Mouse (Mus musculus) thymus, adult 2 months (tissue): Measurements from ENCODE around the gene Slc30a3. TPM values are rescaled to one million over a fixed set of nuclear protein-coding genes. Genes with fewer than 3 reads are reported as not detected.
"Not testable (repeated sequence)": the region's sequence is repeated elsewhere in the genome, so short reads cannot be mapped to it uniquely, and the experiment has no call there.

Source experiments
- DNase-seq: peaks from one replicate; pipeline ENCODE4 v3.0.0; 2021
- H3K27ac ChIP-seq: fragments of 200-500 bp; 2 replicates; pipeline ENCODE4 v1.5.1; 2012; ENCODE audit warnings: low read length, control low read depth; ENCODE audit not compliant: control insufficient read depth, insufficient read depth
- H3K27me3 ChIP-seq: fragments of 200-500 bp; 2 replicates; pipeline ENCODE4 v1.6.1; 2012; ENCODE audit warnings: mild to moderate bottlenecking, low read length, moderate library complexity, mixed read lengths; ENCODE audit not compliant: control insufficient read depth, insufficient read depth
- H3K36me3 ChIP-seq: fragments of 200-500 bp; 2 replicates; pipeline ENCODE4 v1.6.1; 2012; ENCODE audit warnings: mild to moderate bottlenecking, low read length, moderate library complexity; ENCODE audit not compliant: control insufficient read depth, insufficient read depth
- H3K4me1 ChIP-seq: fragments of 200-500 bp; replicated peaks from 2 replicates; pipeline ENCODE4 v1.6.1; 2012; ENCODE audit warnings: low read length; ENCODE audit not compliant: control insufficient read depth, insufficient read depth
- H3K4me3 ChIP-seq: fragments of 200-500 bp; 2 replicates; pipeline ENCODE4 v1.5.1; 2012; ENCODE audit warnings: mild to moderate bottlenecking, low read length, control low read depth, moderate library complexity; ENCODE audit not compliant: control insufficient read depth, insufficient read depth
- CTCF ChIP-seq: fragments of 200-500 bp; IDR thresholded peaks from 2 replicates; pipeline ENCODE4 v1.5.1; 2012; ENCODE audit warnings: mild to moderate bottlenecking, control low read depth, low read length, moderate library complexity, borderline replicate concordance; ENCODE audit not compliant: control insufficient read depth, poor library complexity, insufficient read depth; ENCODE audit errors: extremely low read depth
- POLR2A ChIP-seq: fragments of 200-500 bp; IDR thresholded peaks from 2 replicates; pipeline ENCODE4 v1.6.1; 2012; ENCODE audit warnings: mild to moderate bottlenecking, low read length, control low read depth, moderate library complexity; ENCODE audit not compliant: control insufficient read depth, poor library complexity, insufficient read depth; ENCODE audit errors: extremely low read depth
- WGBS: fragments of 180-500 bp; shearing (Covaris S2); methylation state at CpG from one replicate; pipeline ENCODE4 v1.1.7; 2018; 5-methylcytosine and 5-hydroxymethylcytosine counted together
- polyA plus RNA-seq: library from polyadenylated mRNA; depleted of rRNA; stranded (reverse); fragments of >200 nt; gene quantifications from 2 replicates; pipeline ENCODE4 v1.2.3, GENCODE M21; 2012

The Slc30a3 gene
- polyA plus RNA-seq, 1 experiment: 0.77 TPM

- H3K36me3 ChIP-seq: peaks cover 4% of the 10 kb centered on the region; the same call in 1 of the 2 replicates
- H3K27me3 ChIP-seq: no peaks in the 10 kb centered on the region
- no peak for TF ChIP-seq CTCF
- TF ChIP-seq POLR2A: no peak
- no peak overlapping the region for H3K27ac ChIP-seq
- no peak overlapping the region for H3K4me3 ChIP-seq
- no peak for DNase-seq
- no peaks in the 10 kb centered on the region for H3K4me1 ChIP-seq
- WGBS: 97% methylated on average over 12 of the region's 12 CpGs
These were observed 34.9 kb downstream of the Slc30a3 start for GRCm38 (mm10) chr5:31073176-31073575.

- 96% methylated on average over 11 of the region's 11 CpGs for WGBS
- H3K36me3 ChIP-seq: peaks cover 10% of the 10 kb centered on the region
These were observed 36.2 kb downstream of the Slc30a3 start for GRCm38 (mm10) chr5:31071821-31072220.

GRCm38 (mm10) chr5:31071059-31071458 lies 37.0 kb downstream of the Slc30a3 start:
- Histone ChIP-seq H3K27me3 (no peaks in the 10 kb centered on the region), H3K4me3 (no peak overlapping the region), H3K36me3 (peaks cover 11% of the 10 kb centered on the region), H3K4me1 (no peaks in the 10 kb centered on the region), H3K27ac (no peak overlapping the region)
- 92% methylated on average over 2 of the region's 2 CpGs for WGBS
- TF ChIP-seq CTCF (no peak), POLR2A (no peak)
- no peak for DNase-seq

More at GRCm38 (mm10) chr5:31071821-31072220, 36.2 kb downstream of the Slc30a3 start:
- DNase-seq: no peak
- no peak overlapping the region for H3K4me3 ChIP-seq
- H3K4me1 ChIP-seq: no peaks in the 10 kb centered on the region
- H3K27ac ChIP-seq: no peak overlapping the region
- TF ChIP-seq POLR2A (no peak), CTCF (no peak)
- H3K27me3 ChIP-seq: no peaks in the 10 kb centered on the region

- Histone ChIP-seq H3K27ac (no peak overlapping the region), H3K36me3 (peaks cover 11% of the 10 kb centered on the region), H3K27me3 (no peaks in the 10 kb centered on the region), H3K4me3 (no peak overlapping the region), H3K4me1 (no peaks in the 10 kb centered on the region)
- no peak for DNase-seq
- 99% methylated on average over 3 of the region's 3 CpGs for WGBS
- TF ChIP-seq CTCF (no peak), POLR2A (no peak)
These were observed 38.2 kb downstream of the Slc30a3 start for GRCm38 (mm10) chr5:31069810-31070209.

GRCm38 (mm10) chr5:31055216-31056140 lies 52.6 kb downstream of the Slc30a3 start:
- no peak for TF ChIP-seq POLR2A
- TF ChIP-seq CTCF: no peak
- H3K4me1 ChIP-seq: peaks cover 11% of the 10 kb centered on the region
- no peaks in the 10 kb centered on the region for H3K36me3 ChIP-seq
- no peak for DNase-seq
- peak overlapping the region; percentile 73 for H3K4me3 ChIP-seq
- no peaks in the 10 kb centered on the region for H3K27me3 ChIP-seq
- H3K27ac ChIP-seq: no peak overlapping the region
- 40% methylated on average over 19 of the region's 19 CpGs for whole genome bisulfite sequencing

GRCm38 (mm10) chr5:31054261-31055215 lies 53.5 kb downstream of the Slc30a3 start, which contains the start of gene Cad:
TSS of gene Cad (plus strand) at chr5:31054780.
- Histone ChIP-seq H3K27me3 (no peaks in the 10 kb centered on the region), H3K4me1 (peaks cover 11% of the 10 kb centered on the region), H3K27ac (no peak within 1 kb of the TSS), H3K4me3 (peak within 1 kb of the TSS; percentile 73), H3K36me3 (no peaks in the 10 kb centered on the region)
- 3% methylated on average over 64 of the region's 64 CpGs for WGBS
- peak; percentile 96 for DNase-seq
- TF ChIP-seq CTCF: no peak; the same call in 1 of the 2 replicates
- TF ChIP-seq POLR2A: peak; percentile 77

- H3K27me3 ChIP-seq, H3K4me3 ChIP-seq, H3K27ac ChIP-seq, H3K36me3 ChIP-seq, DNase-seq: not testable (repeated sequence)
- 93% methylated on average over 4 of the region's 4 CpGs for WGBS
- H3K4me1 ChIP-seq: peaks cover 11% of the 10 kb centered on the region
These were observed 54.3 kb downstream of the Slc30a3 start for GRCm38 (mm10) chr5:31053728-31054127.
